Mouse (Mus musculus): ENCODE results near the gene Rnase11.
"Not testable (repeated sequence)": the region's sequence is repeated elsewhere in the genome, so short reads cannot be mapped to it uniquely, and the experiment has no call there.

Rnase11 gene

DNA sequence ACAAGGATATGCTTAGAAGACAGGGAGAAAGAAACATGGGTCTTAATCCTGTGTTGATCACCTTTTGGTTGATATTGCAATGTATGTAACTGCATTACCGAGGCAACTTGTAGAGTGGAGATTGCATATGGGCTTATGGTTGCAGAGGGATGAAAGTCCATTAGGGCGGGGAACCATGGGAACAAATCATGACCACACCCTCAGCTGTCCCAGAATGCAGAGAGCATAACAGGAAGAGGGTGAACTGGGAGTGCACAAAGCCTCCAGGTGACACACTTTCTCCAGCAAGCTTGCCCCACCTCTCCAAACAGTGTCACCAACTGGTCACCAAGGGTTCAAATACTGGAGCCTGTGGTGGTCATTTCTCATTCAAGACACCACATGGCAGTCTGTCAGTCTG lies 31.1 kb upstream of the Rnase11 start:
- DNase-seq (ENCODE audit: extremely low spot score, low spot score) = no peak

- no peak for DNase-seq (ENCODE audit: extremely low spot score, low spot score)
These were observed 29.2 kb upstream of the Rnase11 start for GRCm38 (mm10) chr14:51079180-51079579.

DNA sequence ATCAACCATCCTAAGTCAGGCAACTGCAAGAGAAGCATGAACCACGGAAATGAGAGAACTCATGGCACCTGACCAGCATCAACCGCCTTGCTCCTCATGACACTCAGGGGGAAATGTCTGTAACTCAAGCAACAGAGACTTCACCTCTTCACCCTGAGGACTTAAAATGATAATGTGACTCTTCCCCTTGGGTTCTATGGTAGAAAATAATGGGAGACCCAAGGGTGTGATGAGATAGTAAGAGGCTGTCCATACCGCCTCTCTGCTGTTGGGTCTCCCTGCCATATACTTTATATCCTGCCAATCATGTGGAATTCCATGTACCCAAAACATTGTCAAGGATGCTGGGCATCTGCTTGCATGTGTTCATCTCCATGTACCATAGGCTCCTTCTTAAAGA lies 24.4 kb upstream of the Rnase11 start, which contains the start of gene Olfr750:
Olfr750 (minus strand) TSS at position 101 of the 400 bp plus-strand sequence.
- DNase-seq (ENCODE audit: extremely low spot score, low spot score) = no peak

DNA sequence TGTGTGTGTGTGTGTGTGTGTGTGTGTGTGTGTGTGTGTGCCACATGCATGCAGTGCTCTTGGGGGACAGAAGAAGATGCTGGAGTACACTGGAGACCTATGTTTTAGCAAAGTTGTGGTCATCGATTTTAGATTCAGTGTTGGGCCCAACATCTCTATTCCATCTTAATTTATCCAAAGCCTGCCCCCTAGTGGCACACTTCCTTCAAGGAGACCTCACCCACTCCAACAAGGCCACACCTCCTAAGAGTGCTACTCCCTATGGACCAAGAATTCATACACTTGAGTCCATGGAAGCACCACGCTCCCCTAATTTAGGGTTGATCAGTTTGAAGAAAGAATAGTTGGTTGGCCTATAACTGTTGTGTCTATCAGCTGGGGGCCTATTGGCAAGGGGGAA lies 19.7 kb upstream of the Rnase11 start:
- no peak for DNase-seq (ENCODE audit: extremely low spot score, low spot score)

DNA sequence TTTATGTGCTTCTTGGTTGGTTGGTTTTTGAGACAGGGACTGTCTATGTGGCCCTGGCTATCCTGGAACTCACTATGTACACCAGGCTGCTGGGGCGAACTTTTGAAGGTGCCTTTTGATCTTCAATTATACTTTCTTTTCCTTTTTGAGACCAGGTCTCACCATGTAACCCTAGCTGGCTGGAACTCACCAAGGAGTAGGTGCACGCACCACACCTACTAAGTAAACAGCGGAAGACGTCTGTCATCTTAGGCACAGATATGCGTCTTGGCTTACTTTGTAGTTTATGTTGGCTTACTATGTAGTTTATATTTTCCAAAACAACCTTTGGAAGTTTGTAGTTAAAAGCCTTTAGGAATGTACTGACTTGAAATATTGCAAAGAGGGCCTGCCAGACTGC lies 19.0 kb upstream of the Rnase11 start:
- no peak for DNase-seq (ENCODE audit: extremely low spot score, low spot score)

- no peak for DNase-seq (ENCODE audit: extremely low spot score, low spot score)
These were observed 10.8 kb upstream of the Rnase11 start for GRCm38 (mm10) chr14:51060761-51061160.

GRCm38 (mm10) chr14:51057401-51057831 lies 7.5 kb upstream of the Rnase11 start, which contains the start of gene Rnase12:
Rnase12 (minus strand) TSS chr14:51057661.
- DNase-seq (ENCODE audit: extremely low spot score, low spot score) = no peak

- no peak for DNase-seq (ENCODE audit: extremely low spot score, low spot score)
These were observed 4.6 kb upstream of the Rnase11 start for GRCm38 (mm10) chr14:51054243-51055237.

- DNase-seq (ENCODE audit: extremely low spot score, low spot score) = no peak
These were observed 3.2 kb upstream of the Rnase11 start for GRCm38 (mm10) chr14:51053176-51053575.

GRCm38 (mm10) chr14:51051941-51052340 lies 2.0 kb upstream of the Rnase11 start:
- no peak for DNase-seq (ENCODE audit: extremely low spot score, low spot score)

- DNase-seq (ENCODE audit: extremely low spot score, low spot score) = no peak
These were observed 2.1 kb downstream of the Rnase11 start for GRCm38 (mm10) chr14:51047846-51048245.

DNA sequence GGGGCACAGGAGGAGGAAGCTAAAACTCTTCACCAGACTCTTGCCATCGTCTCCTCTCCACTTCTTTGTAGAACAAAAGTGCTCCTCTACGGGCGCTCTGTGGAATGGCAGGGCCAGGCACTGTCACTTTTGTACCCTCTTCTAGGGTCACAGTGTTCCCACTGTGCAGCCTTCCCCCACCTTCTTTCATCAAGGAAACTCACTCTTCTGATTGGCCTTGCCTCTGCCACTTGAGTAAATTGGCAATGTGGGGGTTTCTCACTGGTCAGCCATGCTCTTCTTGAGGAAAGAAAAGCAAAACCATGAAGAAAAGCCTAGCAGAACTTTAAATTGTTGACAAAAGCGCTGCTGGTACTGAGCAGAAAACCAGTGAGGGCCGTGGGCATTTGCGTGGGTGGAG lies 8.2 kb downstream of the Rnase11 start, which contains the start of gene Rnase9:
Rnase9 (minus strand) TSS at position 101 of the 400 bp plus-strand sequence.
- DNase-seq (ENCODE audit: extremely low spot score, low spot score) = no peak

DNA sequence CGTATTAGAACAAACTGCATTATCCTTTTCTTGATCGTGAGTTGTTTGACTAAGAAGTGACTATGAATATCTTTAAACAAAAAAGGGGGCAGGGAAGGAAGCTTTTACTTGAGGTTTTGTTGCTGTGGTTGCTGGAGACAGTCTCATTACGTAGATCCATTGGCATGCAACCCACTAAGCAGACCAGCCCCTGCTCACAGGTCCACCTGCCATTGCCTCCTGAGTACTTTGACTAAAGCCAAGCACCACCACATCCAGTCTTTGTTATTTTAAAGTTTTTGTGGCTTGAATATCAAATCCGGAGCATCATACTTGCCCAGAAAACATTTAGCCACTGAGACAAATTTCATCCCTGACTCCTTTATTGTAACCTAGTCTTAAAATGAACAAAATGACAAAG lies 13.7 kb downstream of the Rnase11 start:
- DNase-seq (ENCODE audit: extremely low spot score, low spot score) = no peak

DNA sequence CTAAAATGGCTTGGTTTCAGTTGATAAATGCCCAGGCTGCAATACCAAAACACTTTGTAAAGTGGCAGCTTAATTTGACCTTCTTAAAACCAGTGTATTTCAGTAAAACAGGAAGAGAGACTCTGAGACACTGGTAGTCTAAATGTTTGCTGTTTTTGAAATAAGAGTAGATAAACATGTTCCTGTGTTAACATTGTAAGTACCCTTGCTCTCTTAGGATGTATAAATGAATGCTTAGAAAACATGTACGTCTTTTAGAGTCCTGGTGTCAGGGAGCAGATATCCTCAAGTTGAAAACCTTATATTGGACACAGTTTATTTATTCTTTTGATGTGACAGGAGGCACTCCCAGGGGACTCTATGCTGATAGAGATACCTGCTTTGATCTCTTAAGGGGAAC lies 14.8 kb downstream of the Rnase11 start:
- DNase-seq (ENCODE audit: extremely low spot score, low spot score) = no peak

DNA sequence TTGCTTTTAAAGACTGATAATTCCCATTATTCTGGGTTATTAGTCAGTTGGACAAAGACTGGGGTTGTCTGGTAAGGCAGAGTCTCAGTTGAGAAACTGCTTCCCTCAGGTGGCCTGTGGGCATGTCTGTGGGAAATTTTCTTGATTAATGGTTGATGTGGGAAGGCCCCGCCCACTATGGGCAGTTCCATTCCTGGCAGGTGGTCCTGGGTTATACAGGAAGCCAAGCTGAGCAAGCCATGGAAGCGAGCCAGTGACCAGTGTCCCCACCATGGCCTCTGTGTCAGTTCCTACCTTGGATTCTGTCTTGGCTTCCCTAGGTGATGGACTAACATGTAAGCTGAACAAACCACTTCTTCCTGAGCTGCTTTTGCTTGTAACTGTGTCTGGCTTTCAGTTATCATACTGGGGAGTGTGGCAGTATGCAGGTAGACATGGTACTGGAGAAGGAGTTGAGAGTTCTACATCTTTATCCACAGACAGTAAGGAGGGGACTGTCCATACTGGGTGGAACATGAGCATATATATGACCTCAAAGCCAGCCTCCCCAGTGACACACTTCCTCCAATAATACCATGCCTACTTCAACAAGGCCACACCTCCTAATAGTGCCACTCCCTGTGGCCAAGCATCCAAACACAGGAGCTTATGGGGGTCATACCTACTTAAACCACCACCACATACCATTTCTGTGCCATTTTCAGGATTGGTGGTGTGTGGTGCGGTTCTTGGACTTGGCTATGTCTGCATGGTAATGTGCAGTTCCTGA lies 22.4 kb downstream of the Rnase11 start:
- DNase-seq (ENCODE audit: extremely low spot score, low spot score) = no peak

DNA sequence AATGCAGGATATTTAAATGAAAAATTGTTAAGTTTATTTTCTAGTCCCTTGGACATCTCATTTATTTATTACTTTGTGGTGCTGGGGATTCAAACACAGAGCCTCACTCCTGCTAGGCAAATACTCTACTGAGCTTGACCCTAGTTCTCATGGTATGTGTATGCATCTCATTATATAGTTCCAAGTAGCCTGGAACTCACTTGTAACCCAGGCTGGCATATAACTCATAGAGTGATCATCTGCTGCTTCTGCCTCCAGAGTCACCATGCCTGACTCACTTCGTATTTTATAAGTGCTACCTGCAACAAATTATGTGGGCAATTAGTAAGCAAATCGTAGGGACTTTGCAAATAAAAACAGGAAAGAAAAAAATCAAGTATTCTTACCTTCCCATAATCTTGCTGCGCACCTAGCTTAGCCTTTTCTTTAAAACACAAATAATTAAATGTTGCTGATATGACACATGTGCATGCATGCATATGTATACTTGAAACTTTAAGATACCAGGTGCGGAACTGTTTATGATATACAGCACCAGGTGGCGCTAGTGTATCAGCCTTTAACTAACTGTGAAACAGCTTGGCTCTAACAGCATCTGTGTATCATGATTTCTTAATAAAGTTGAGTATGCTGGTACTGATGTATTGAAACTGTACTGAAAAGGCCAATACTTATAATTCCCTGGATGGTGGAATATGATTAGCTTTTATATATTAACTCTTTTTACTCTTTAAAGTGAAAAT lies 23.4 kb downstream of the Rnase11 start:
- DNase-seq (ENCODE audit: extremely low spot score, low spot score) = peak; percentile 47

DNA sequence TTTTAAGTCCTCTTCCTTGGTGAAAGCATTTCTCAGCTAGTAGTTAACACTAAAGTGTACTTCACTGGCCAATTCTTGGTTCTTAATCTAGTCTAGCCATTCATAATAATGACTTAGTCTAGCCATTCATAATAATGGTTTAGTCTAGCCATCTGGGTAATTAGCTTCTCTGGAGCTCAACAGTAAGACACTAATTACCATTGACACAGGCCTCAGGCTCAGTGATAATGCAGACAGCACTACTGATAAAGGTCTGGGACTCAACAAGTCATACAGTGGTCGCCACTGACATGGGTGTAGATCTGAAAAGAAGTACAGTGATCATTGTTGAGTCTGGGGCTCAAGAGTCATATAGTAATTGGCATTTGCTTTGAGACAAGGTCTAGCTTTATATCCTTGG lies 25.1 kb downstream of the Rnase11 start:
- DNase-seq (ENCODE audit: extremely low spot score, low spot score) = no peak

DNA sequence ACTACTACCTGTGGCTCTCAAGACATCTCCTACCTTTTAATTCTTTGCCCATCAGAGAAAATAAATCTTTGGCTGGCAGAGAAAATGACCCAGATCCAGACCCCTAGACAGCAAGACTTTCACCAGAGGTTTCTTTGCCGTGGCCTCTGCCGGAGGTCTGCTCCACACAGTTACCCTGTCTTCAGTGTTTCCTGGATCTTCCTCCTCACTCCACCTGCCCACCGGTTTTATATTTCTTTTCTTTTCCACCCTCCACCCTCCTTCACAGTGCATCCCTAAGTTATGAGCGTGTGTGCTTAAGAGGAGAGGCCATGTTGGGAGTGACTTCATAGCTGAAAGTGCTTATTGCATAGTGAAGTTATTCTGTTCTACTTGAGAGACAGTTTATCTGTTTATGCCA lies 26.5 kb downstream of the Rnase11 start:
- DNase-seq (ENCODE audit: extremely low spot score, low spot score) = no peak

GRCm38 (mm10) chr14:51017256-51017655 lies 32.7 kb downstream of the Rnase11 start:
- DNase-seq (ENCODE audit: extremely low spot score, low spot score) = no peak

- DNase-seq (ENCODE audit: extremely low spot score, low spot score) = no peak
These were observed 34.2 kb downstream of the Rnase11 start for GRCm38 (mm10) chr14:51015780-51016179.

- DNase-seq (ENCODE audit: extremely low spot score, low spot score) = not testable (repeated sequence)
These were observed 35.2 kb downstream of the Rnase11 start for GRCm38 (mm10) chr14:51014724-51015123.
